Mouse (Mus musculus) myocyte (in vitro differentiated cells): ENCODE results near the gene Gpc6. TPM values are rescaled to one million over a fixed set of nuclear protein-coding genes. Genes with fewer than 3 reads are reported as not detected.
A peak's percentile ranks its signal among the peaks of the same experiment; 100 is the strongest.

Experiments used
- H3K27me3 ChIP-seq: one replicate; pipeline ENCODE4 v1.6.1; 2011; ENCODE audit not compliant: control insufficient read depth, insufficient read depth, insufficient read length
- H3K36me3 ChIP-seq: one replicate; pipeline ENCODE4 v1.6.1; 2011; ENCODE audit not compliant: control insufficient read depth, insufficient read depth
- H3K4me2 ChIP-seq: one replicate; pipeline ENCODE4 v1.6.1; 2011; ENCODE audit warnings: low read depth, control low read depth
- H3K4me3 ChIP-seq: one replicate; pipeline ENCODE4 v1.5.1; 2011; ENCODE audit warnings: mild to moderate bottlenecking, control low read depth, moderate library complexity
- H3K79me2 ChIP-seq: one replicate; pipeline ENCODE4 v1.6.1; 2011; ENCODE audit not compliant: control insufficient read depth, insufficient read depth
- H3ac ChIP-seq: one replicate; pipeline ENCODE4 v1.6.1; 2011; ENCODE audit not compliant: control insufficient read depth, insufficient read length
- CEBPB ChIP-seq: IDR thresholded peaks from 2 replicates; pipeline ENCODE4 v1.6.1; 2011; ENCODE audit warnings: mild to moderate bottlenecking, moderate library complexity; ENCODE audit not compliant: poor library complexity, insufficient read depth, severe bottlenecking
- E2F4 ChIP-seq: IDR thresholded peaks from one replicate; pipeline ENCODE4 v1.6.1; 2011; ENCODE audit warnings: mild to moderate bottlenecking, control low read depth, moderate library complexity; ENCODE audit not compliant: insufficient read depth
- MAX ChIP-seq: IDR thresholded peaks from one replicate; pipeline ENCODE4 v1.6.1; 2011; ENCODE audit warnings: low read depth, mild to moderate bottlenecking, control low read depth
- MYOD1 ChIP-seq, 3 experiments: IDR thresholded peaks; one replicate each; pipeline ENCODE4 v1.6.1; 2011; ENCODE audit warnings: control low read depth in 2 of 3, low read depth in 2 of 3, mild to moderate bottlenecking in 2 of 3, moderate library complexity in 1 of 3; ENCODE audit not compliant: insufficient read length in 2 of 3, control insufficient read depth in 1 of 3
- MYOG ChIP-seq, 3 experiments: IDR thresholded peaks; one replicate each; pipeline ENCODE4 v1.6.1; 2011; ENCODE audit warnings: control low read depth in 2 of 3, low read depth in 2 of 3, mild to moderate bottlenecking in 2 of 3; ENCODE audit not compliant: insufficient read length in 2 of 3, control insufficient read depth in 1 of 3, insufficient read depth in 1 of 3
- POLR2A ChIP-seq: IDR thresholded peaks from one replicate; pipeline ENCODE4 v1.6.1; 2011; ENCODE audit warnings: low read depth, mild to moderate bottlenecking, control low read depth, moderate library complexity; ENCODE audit not compliant: insufficient read length
- POLR2AphosphoS2 ChIP-seq: IDR thresholded peaks from one replicate; pipeline ENCODE4 v1.6.1; 2011; ENCODE audit warnings: low read depth, control low read depth; ENCODE audit not compliant: insufficient read length
- REST ChIP-seq: IDR thresholded peaks from one replicate; pipeline ENCODE4 v1.6.1; 2011; ENCODE audit warnings: mild to moderate bottlenecking, control low read depth, moderate library complexity; ENCODE audit not compliant: insufficient read depth, insufficient read length
- SRF ChIP-seq: IDR thresholded peaks from one replicate; pipeline ENCODE4 v1.6.1; 2011; ENCODE audit warnings: low read depth; ENCODE audit not compliant: control insufficient read depth, insufficient read length
- TCF12 ChIP-seq: IDR thresholded peaks from one replicate; pipeline ENCODE4 v1.6.1; 2011; ENCODE audit warnings: mild to moderate bottlenecking, control low read depth; ENCODE audit not compliant: poor library complexity, insufficient read depth, severe bottlenecking
- TCF3 ChIP-seq: IDR thresholded peaks from one replicate; pipeline ENCODE4 v1.6.1; 2011; ENCODE audit warnings: low read depth, control low read depth; ENCODE audit not compliant: insufficient read length
- USF1 ChIP-seq: IDR thresholded peaks from one replicate; pipeline ENCODE4 v1.6.1; 2011; ENCODE audit warnings: low read depth, mild to moderate bottlenecking, control low read depth, moderate library complexity
- polyA plus RNA-seq: library from polyadenylated mRNA; unstranded; fragments of >200 nt; fragmentation: generic; extraction: Trizol; gene quantifications from one replicate; pipeline ENCODE4 v1.2.1, GENCODE M21; 2012; ENCODE audit warnings: missing spikeins

Gene Gpc6
- polyA plus RNA-seq, 1 experiment = 5.0 TPM

GRCm38 (mm10) chr14:116916874-116917273 is 8.2 kb upstream of the Gpc6 start:
- H3K4me2 ChIP-seq = no peak overlapping the region
- H3K27me3 ChIP-seq = no peaks in the 10 kb centered on the region
- no peaks in the 10 kb centered on the region for H3K36me3 ChIP-seq
- no peak overlapping the region for H3K4me3 ChIP-seq
- TF ChIP-seq CEBPB = no peak
- TF ChIP-seq MAX = no peak
- TF ChIP-seq USF1 = no peak
- no peak for TF ChIP-seq MYOG (IDR thresholded peaks at IDR 0.05; ENCODE audit: control insufficient read depth in 1 of 3, insufficient read depth in 1 of 3, insufficient read length in 2 of 3, low read depth in 2 of 3)
- TF ChIP-seq TCF3 = no peak
- TF ChIP-seq E2F4 = no peak
- TF ChIP-seq MYOD1 (IDR thresholded peaks at IDR 0.05; ENCODE audit: control insufficient read depth in 1 of 3, insufficient read length in 2 of 3, low read depth in 2 of 3) = no peak
- no peak for TF ChIP-seq POLR2AphosphoS2
- TF ChIP-seq REST = no peak
- no peak for TF ChIP-seq TCF12
- no peak for TF ChIP-seq POLR2A
- TF ChIP-seq SRF = no peak
- H3ac ChIP-seq = no peak overlapping the region
- no peaks in the 10 kb centered on the region for H3K79me2 ChIP-seq

GRCm38 (mm10) chr14:116924266-116924665 is 849 bp upstream of the Gpc6 start:
- no peak overlapping the region for H3K4me3 ChIP-seq
- H3K4me2 ChIP-seq = no peak overlapping the region
- H3K36me3 ChIP-seq = no peaks in the 10 kb centered on the region
- H3ac ChIP-seq = no peak overlapping the region
- H3K79me2 ChIP-seq = no peaks in the 10 kb centered on the region
- H3K27me3 ChIP-seq = no peaks in the 10 kb centered on the region
- TF ChIP-seq TCF12 = no peak
- TF ChIP-seq MYOD1 (IDR thresholded peaks at IDR 0.05; ENCODE audit: control insufficient read depth in 1 of 3, insufficient read length in 2 of 3, low read depth in 2 of 3) = no peak
- TF ChIP-seq CEBPB = no peak
- TF ChIP-seq TCF3 = no peak
- TF ChIP-seq POLR2A = no peak
- TF ChIP-seq REST = no peak
- TF ChIP-seq E2F4 = no peak
- no peak for TF ChIP-seq SRF
- no peak for TF ChIP-seq USF1

- peak overlapping the region; percentile 47 for H3K4me3 ChIP-seq
- H3K27me3 ChIP-seq = no peaks in the 10 kb centered on the region
- TF ChIP-seq MYOD1 (IDR thresholded peaks at IDR 0.05; ENCODE audit: control insufficient read depth in 1 of 3, insufficient read length in 2 of 3, low read depth in 2 of 3) = no peak
- no peak for TF ChIP-seq MAX
- TF ChIP-seq POLR2A = no peak
- no peak for TF ChIP-seq REST
- TF ChIP-seq E2F4 = no peak
- TF ChIP-seq CEBPB = no peak
- no peak for TF ChIP-seq TCF12
- no peak for TF ChIP-seq MYOG (IDR thresholded peaks at IDR 0.05; ENCODE audit: control insufficient read depth in 1 of 3, insufficient read depth in 1 of 3, insufficient read length in 2 of 3, low read depth in 2 of 3)
- no peak for TF ChIP-seq USF1
- peak overlapping the region; percentile 49 for H3ac ChIP-seq
- H3K4me2 ChIP-seq = peak overlapping the region; percentile 84
- no peaks in the 10 kb centered on the region for H3K36me3 ChIP-seq
- H3K79me2 ChIP-seq = no peaks in the 10 kb centered on the region
Measured at GRCm38 (mm10) chr14:116925691-116926403, 732 bp downstream of the Gpc6 start.

- TF ChIP-seq MAX = no peak
- no peak for TF ChIP-seq SRF
- TF ChIP-seq POLR2A = peak; percentile 8
- TF ChIP-seq CEBPB = no peak
- Histone ChIP-seq H3ac (peak overlapping the region; percentile 49), H3K79me2 (no peaks in the 10 kb centered on the region), H3K27me3 (no peaks in the 10 kb centered on the region), H3K4me3 (peak overlapping the region; percentile 47), H3K36me3 (no peaks in the 10 kb centered on the region), H3K4me2 (peak overlapping the region; percentile 84)
Measured at GRCm38 (mm10) chr14:116926404-116927171, 1.5 kb downstream of the Gpc6 start.

- no peaks in the 10 kb centered on the region for H3K36me3 ChIP-seq
- H3K4me2 ChIP-seq = peak overlapping the region; percentile 84
- TF ChIP-seq E2F4 (no peak), POLR2AphosphoS2 (no peak), REST (no peak), MAX (no peak), TCF12 (no peak), POLR2A (no peak), TCF3 (no peak), MYOG (IDR thresholded peaks at IDR 0.05; ENCODE audit: control insufficient read depth in 1 of 3, insufficient read depth in 1 of 3, insufficient read length in 2 of 3, low read depth in 2 of 3) (no peak), CEBPB (no peak), USF1 (no peak), MYOD1 (IDR thresholded peaks at IDR 0.05; ENCODE audit: control insufficient read depth in 1 of 3, insufficient read length in 2 of 3, low read depth in 2 of 3) (no peak), SRF (no peak)
- H3K79me2 ChIP-seq = no peaks in the 10 kb centered on the region
- H3K4me3 ChIP-seq = peak overlapping the region; percentile 47
- no peaks in the 10 kb centered on the region for H3K27me3 ChIP-seq
- H3ac ChIP-seq = peak overlapping the region; percentile 49
Measured at GRCm38 (mm10) chr14:116927341-116928315, 2.5 kb downstream of the Gpc6 start.
